Mouse (Mus musculus): ENCODE results near the gene Kcnk6. TPM values are rescaled to one million over a fixed set of nuclear protein-coding genes. Genes with fewer than 3 reads are reported as not detected.
"Not testable (repeated sequence)": the region's sequence is repeated elsewhere in the genome, so short reads cannot be mapped to it uniquely, and the experiment has no call there.

The Kcnk6 gene
- total and polyA plus RNA-seq, 2 experiments from 2014 or later: 1.8 to 2.4 TPM

DNA sequence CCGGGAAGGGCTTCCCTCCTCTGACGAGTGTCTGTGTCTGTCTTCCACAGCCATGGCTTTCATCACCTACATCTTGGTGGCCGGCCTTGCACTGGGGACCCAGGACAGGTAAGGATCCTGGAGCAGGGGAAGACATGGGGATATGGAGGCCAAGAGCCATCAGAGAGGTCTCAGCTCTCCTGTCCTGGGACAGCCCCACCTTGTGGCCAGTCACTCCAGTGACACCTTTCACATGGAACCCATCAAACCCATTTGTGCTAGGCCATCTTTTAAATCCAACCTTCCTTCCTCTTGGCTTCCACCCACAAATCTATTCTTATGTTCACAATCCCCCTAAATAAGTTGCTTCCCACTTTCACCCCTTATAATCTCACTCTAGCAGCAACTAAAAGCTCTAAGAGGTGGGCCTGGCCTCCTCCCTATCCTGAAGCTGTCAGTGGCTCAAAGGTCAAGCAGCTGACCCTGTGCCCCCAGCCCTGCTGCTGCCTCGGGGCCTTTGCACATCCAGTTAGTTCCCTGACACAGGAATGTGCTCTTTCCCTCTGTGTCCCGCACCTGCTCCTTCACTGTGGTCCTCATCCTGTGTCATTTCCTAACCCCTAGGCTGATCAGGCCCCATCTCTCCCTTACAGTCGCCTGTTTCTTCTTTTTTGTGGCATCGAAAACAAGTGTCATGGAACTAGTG, 12.6 kb upstream of the Kcnk6 start:
- no peak overlapping the region for H3K27ac ChIP-seq (ENCODE audit: low read depth, low read length)
- H3K9ac ChIP-seq (replicated peaks; ENCODE audit: low read length, poor library complexity, severe bottlenecking): no peak overlapping the region
- H3K9me3 ChIP-seq (ENCODE audit: low read length): no peaks in the 10 kb centered on the region
- no peak overlapping the region for H3K4me2 ChIP-seq (ENCODE audit: low read depth, low read length, poor library complexity, severe bottlenecking)
- peaks cover 9% of the 10 kb centered on the region; the same call in 1 of the 2 replicates for H3K27me3 ChIP-seq (ENCODE audit: insufficient read depth, low read length)
- ATAC-seq (ENCODE audit: low FRiP score) (no peak), DNase-seq (ENCODE audit: low spot score) (peak; percentile 15)
- no peak overlapping the region for H3K4me3 ChIP-seq (ENCODE audit: low read depth, low read length)
- TF ChIP-seq CTCF (IDR thresholded peaks at IDR 0.05): peak; percentile 66
- no peaks in the 10 kb centered on the region for H3K4me1 ChIP-seq (ENCODE audit: insufficient read depth, low read length)
- peaks cover 21% of the 10 kb centered on the region for H3K36me3 ChIP-seq (ENCODE audit: insufficient read depth, low read length)
- WGBS: 81% methylated on average over 7 of the region's 7 CpGs

DNA sequence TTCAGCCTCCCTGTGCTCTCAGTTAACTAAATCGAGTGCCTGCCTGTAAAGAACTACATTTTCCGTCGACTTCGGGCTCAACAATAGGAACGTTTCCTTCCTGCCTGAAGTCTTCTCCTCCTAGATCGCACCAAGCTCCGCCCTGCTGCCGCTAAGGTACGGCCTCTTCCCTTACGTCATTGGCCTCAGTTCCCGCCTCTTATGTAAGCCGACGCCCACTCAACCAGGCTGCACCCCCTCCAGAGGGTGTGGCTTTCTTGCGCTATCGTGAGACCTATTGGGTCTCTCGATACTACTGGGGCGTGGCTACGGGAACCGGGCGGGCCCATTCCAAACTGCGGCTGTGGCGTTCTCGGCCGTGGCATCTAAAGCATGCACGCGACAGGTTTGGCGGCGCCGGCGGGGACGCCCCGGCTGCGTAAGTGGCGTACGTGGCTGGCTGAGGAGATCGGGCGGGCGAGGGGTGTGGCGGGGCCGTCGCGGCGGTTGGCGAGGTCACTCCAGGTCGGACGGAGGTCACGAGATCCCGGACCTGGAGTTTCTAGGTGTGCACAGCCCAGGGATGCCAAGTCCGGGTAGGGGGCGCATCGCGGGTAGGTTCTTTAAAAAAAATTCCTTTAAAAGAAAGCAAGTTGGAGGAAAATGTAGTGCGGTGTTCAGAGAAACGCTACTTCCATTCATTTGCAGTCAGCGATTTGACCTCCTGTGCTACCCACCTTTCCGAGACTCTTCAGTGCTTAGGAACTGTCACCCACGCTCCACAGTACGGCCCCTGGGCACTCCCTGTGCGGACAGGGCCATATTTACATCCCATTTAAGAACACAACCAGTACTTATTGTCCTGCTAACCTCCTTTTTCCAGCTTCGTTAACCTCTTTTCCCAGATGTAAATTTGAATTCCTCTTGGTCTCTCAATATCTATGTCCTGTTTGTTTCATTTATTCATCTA, 6.0 kb upstream of the Kcnk6 start, which contains the start of gene Yif1b:
Yif1b (plus strand) TSS at position 311 of the 949 bp plus-strand sequence.
- DNase-seq (ENCODE audit: low spot score) (peak; percentile 100), ATAC-seq (ENCODE audit: low FRiP score) (peak; percentile 98)
- whole genome bisulfite sequencing: under 1% methylated on average over 60 of the region's 60 CpGs
- Histone ChIP-seq H3K9ac (replicated peaks; ENCODE audit: low read length, poor library complexity, severe bottlenecking) (peak within 1 kb of the TSS; percentile 55), H3K36me3 (ENCODE audit: insufficient read depth, low read length) (0 out of 2 replicates have a peak, but pooled peaks cover 2% of the 10 kb centered on the region), H3K4me3 (ENCODE audit: low read depth, low read length) (peak within 1 kb of the TSS; percentile 43), H3K27me3 (ENCODE audit: insufficient read depth, low read length) (no peaks in the 10 kb centered on the region; the same call in 1 of the 2 replicates), H3K9me3 (ENCODE audit: low read length) (no peaks in the 10 kb centered on the region), H3K4me1 (ENCODE audit: insufficient read depth, low read length) (peaks cover 2% of the 10 kb centered on the region; the same call in 1 of the 2 replicates), H3K4me2 (ENCODE audit: low read depth, low read length, poor library complexity, severe bottlenecking) (peak within 1 kb of the TSS; percentile 58), H3K27ac (ENCODE audit: low read depth, low read length) (peak within 1 kb of the TSS; percentile 77)
- TF ChIP-seq CTCF (IDR thresholded peaks at IDR 0.05): peak; percentile 43

DNA sequence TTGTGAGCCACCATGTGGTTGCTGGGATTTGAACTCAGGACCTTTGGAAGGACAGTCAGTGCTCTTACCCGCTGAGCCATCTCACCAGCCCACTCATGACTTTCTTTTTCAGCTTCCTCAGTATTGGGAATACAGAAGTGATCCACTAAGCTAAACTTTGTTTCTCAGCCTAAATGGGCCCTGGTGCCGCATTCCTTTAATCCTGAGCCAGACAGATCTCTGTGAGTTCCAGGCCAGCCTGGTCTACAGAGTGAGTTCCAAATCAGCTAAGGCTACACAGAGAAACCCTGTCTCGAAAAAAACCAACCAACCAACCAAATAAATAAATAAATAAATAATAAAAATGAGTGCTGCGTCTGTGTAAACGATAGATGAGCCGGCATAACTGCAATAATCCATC, 5.3 kb upstream of the Kcnk6 start:
- not testable (repeated sequence) for H3K9me3 ChIP-seq (ENCODE audit: low read length); H3K36me3 ChIP-seq (ENCODE audit: insufficient read depth, low read length); H3K4me1 ChIP-seq (ENCODE audit: insufficient read depth, low read length); DNase-seq (ENCODE audit: low spot score); H3K27me3 ChIP-seq (ENCODE audit: insufficient read depth, low read length); H3K9ac ChIP-seq (replicated peaks; ENCODE audit: low read length, poor library complexity, severe bottlenecking)
- ATAC-seq (ENCODE audit: low FRiP score): peak; percentile 20
- 23% methylated on average over 6 of the region's 6 CpGs for WGBS
- Histone ChIP-seq H3K27ac (ENCODE audit: low read depth, low read length) (peak overlapping the region; percentile 77), H3K4me3 (ENCODE audit: low read depth, low read length) (peak overlapping the region; percentile 43), H3K4me2 (ENCODE audit: low read depth, low read length, poor library complexity, severe bottlenecking) (peak overlapping the region; percentile 58)

DNA sequence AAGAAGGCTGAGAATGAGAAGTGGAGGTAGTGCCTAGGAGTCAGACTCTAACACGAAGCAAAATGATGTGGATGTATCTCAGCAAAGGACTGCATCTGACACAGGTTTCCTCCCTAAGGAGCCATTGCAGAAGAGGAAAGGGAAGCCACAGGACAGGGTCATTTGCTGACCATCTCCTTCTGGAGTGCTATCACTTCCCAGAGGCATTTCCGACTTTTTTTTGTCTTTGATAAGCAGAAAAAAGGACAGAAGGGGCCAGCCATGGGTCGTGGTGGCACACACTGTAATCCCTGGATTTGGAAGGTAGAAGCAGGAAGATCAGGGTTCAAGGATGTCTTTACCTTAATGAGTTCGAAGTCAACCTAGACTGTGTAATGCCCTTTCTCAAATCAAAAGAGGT, 4.3 kb upstream of the Kcnk6 start:
- WGBS: 89% methylated on average over 4 of the region's 4 CpGs
- Histone ChIP-seq H3K4me1 (ENCODE audit: insufficient read depth, low read length) (peaks cover 2% of the 10 kb centered on the region; the same call in 1 of the 2 replicates), H3K4me2 (ENCODE audit: low read depth, low read length, poor library complexity, severe bottlenecking) (no peak overlapping the region), H3K9me3 (ENCODE audit: low read length) (no peaks in the 10 kb centered on the region), H3K27ac (ENCODE audit: low read depth, low read length) (no peak overlapping the region), H3K27me3 (ENCODE audit: insufficient read depth, low read length) (peaks cover 9% of the 10 kb centered on the region), H3K9ac (replicated peaks; ENCODE audit: low read length, poor library complexity, severe bottlenecking) (no peak overlapping the region), H3K4me3 (ENCODE audit: low read depth, low read length) (no peak overlapping the region), H3K36me3 (ENCODE audit: insufficient read depth, low read length) (0 out of 2 replicates have a peak, but pooled peaks cover 2% of the 10 kb centered on the region)
- ATAC-seq (ENCODE audit: low FRiP score) (no peak), DNase-seq (ENCODE audit: low spot score) (no peak)
- no peak for TF ChIP-seq CTCF (IDR thresholded peaks at IDR 0.05)

DNA sequence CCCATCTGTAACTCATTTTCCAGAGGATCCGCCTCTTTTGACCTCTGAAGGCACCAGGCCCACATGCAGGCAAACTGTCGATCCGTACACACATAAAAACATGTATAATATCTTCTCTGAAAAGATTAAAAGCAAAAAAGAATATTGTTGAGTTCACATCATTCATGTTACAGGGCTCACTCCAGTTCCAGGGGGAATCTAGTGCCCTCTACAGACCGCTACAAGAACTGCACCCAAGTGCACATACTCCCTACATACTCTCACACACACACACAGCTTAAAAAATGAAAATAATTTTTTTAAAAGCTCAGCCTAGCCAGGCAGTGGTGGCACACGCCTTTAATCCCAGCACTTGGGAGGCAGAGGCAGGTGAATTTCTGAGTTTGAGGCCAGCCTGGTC, 2.3 kb upstream of the Kcnk6 start:
- peak; percentile 47 for TF ChIP-seq CTCF (IDR thresholded peaks at IDR 0.05)
- 79% methylated on average over 5 of the region's 5 CpGs for WGBS
- peaks cover 14% of the 10 kb centered on the region for H3K27me3 ChIP-seq (ENCODE audit: insufficient read depth, low read length)
- no peak overlapping the region for H3K4me3 ChIP-seq (ENCODE audit: low read depth, low read length)
- ATAC-seq (ENCODE audit: low FRiP score) (no peak), DNase-seq (ENCODE audit: low spot score) (no peak)
- no peaks in the 10 kb centered on the region for H3K9me3 ChIP-seq (ENCODE audit: low read length)
- H3K4me1 ChIP-seq (ENCODE audit: insufficient read depth, low read length): peaks cover 2% of the 10 kb centered on the region; the same call in 1 of the 2 replicates
- H3K27ac ChIP-seq (ENCODE audit: low read depth, low read length): no peak overlapping the region
- no peaks in the 10 kb centered on the region for H3K36me3 ChIP-seq (ENCODE audit: insufficient read depth, low read length)
- no peak overlapping the region for H3K9ac ChIP-seq (replicated peaks; ENCODE audit: low read length, poor library complexity, severe bottlenecking)
- H3K4me2 ChIP-seq (ENCODE audit: low read depth, low read length, poor library complexity, severe bottlenecking): no peak overlapping the region

Data from midbrain, postnatal 0 days (tissue).